Mouse (Mus musculus): ENCODE results near the gene Lrrc36.

DNA sequence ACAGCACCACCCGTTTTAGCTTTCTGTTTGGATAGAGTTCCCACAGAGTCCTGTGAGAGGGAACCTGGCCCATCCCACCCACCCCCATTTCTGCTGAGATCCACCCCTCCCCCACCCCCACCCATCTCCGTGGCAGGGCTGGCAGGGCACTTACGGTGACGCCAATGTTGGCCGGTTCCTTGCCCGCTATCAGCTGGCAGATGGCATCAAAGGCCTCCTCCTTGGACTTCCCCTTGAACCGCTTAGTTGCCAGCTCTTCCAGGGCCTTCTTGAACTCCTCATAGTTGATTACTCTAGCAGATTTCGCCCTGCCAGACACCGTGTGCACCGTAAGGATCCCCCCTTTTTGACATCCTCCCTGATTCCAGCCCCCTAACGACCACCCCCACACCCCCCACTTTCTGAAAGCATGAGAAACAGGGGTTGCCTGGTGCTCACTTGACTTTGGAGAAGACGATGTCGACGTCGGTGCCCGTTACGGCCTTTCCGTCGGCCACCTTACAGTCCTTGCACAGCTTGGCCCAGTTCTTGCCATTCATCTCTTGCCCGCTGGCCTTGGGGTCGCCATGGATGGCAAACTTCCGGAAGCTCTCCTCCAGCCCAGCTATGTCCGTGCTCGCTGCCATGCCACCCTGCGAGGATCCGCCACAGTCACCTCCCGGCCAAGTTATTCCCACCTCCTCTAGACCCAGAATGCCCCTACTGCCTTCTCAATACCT is 54.8 kb downstream of the Lrrc36 start:
- TF ChIP-seq POLR2A (IDR thresholded peaks at IDR 0.05; ENCODE audit: borderline replicate concordance, extremely low read depth, low read depth, low read length) (no peak), CTCF (IDR thresholded peaks at IDR 0.05; ENCODE audit: insufficient read depth, low read length) (no peak)

Data from lung, adult 2 months (tissue).